Mouse (Mus musculus): ENCODE results near the gene Paf1.

DNA sequence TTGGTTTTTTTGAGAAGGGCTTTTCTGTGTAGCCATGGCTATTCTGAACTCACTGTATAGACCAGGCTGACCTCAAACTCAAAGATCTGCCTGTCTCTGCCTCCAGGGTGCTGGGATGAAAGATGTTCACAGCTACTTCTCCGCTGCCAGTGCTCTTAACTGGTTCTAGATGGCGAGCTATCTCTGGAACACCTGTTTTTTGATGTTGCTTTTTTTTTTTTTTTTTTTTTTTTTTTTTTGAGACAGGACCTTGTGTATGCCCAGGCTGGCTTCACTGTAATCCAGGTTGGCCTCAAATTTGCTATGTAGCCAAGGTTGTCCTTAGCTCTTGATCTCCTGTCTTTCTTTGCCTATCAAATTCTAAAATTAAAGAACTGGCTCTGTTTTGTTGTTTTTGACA, 46.0 kb downstream of the Paf1 start:
- TF ChIP-seq POLR2A (IDR thresholded peaks at IDR 0.05; ENCODE audit: extremely low read depth, insufficient read depth, low read length) (no peak), CTCF (IDR thresholded peaks at IDR 0.05; ENCODE audit: low read depth, low read length) (no peak)
